Mouse (Mus musculus) CD4-positive helper T cell, adult 2 months (primary cell): ENCODE data around the gene Rftn1.
"Not testable (repeated sequence)": the region's sequence is repeated elsewhere in the genome, so short reads cannot be mapped to it uniquely, and the experiment has no call there.

Experiments
- DNase-seq: peaks from one replicate; pipeline ENCODE4 v3.0.0-alpha.2; 2012; ENCODE audit warnings: low read depth, missing footprints, low spot score

Rftn1 gene

GRCm38 (mm10) chr17:50128392-50128791 is 62.1 kb downstream of the Rftn1 start:
- no peak for DNase-seq

- no peak for DNase-seq
Measured at GRCm38 (mm10) chr17:50127045-50127813, 63.2 kb downstream of the Rftn1 start.

- no peak for DNase-seq
Measured at GRCm38 (mm10) chr17:50126545-50126944, 63.9 kb downstream of the Rftn1 start.

GRCm38 (mm10) chr17:50125900-50126299 is 64.6 kb downstream of the Rftn1 start:
- no peak for DNase-seq

- DNase-seq = peak; percentile 56
Measured at GRCm38 (mm10) chr17:50125245-50125798, 65.2 kb downstream of the Rftn1 start.

- DNase-seq = no peak
Measured at GRCm38 (mm10) chr17:50124708-50125107, 65.8 kb downstream of the Rftn1 start.

- no peak for DNase-seq
Measured at GRCm38 (mm10) chr17:50122555-50122954, 67.9 kb downstream of the Rftn1 start.

GRCm38 (mm10) chr17:50120098-50120497 is 70.4 kb downstream of the Rftn1 start:
- DNase-seq = no peak

GRCm38 (mm10) chr17:50117461-50117860 is 73.0 kb downstream of the Rftn1 start:
- DNase-seq = no peak

GRCm38 (mm10) chr17:50116980-50117379 is 73.5 kb downstream of the Rftn1 start:
- no peak for DNase-seq

- not testable (repeated sequence) for DNase-seq
Measured at GRCm38 (mm10) chr17:50116401-50116800, 74.1 kb downstream of the Rftn1 start.

- DNase-seq = not testable (repeated sequence)
Measured at GRCm38 (mm10) chr17:50115716-50116115, 74.8 kb downstream of the Rftn1 start.

- DNase-seq = no peak
Measured at GRCm38 (mm10) chr17:50114659-50115058, 75.8 kb downstream of the Rftn1 start.

GRCm38 (mm10) chr17:50110650-50111415 is 79.6 kb downstream of the Rftn1 start:
- no peak for DNase-seq

GRCm38 (mm10) chr17:50106811-50107210 is 83.7 kb downstream of the Rftn1 start:
- DNase-seq = no peak

GRCm38 (mm10) chr17:50104131-50104530 is 86.3 kb downstream of the Rftn1 start:
- no peak for DNase-seq

GRCm38 (mm10) chr17:50101416-50101815 is 89.1 kb downstream of the Rftn1 start:
- DNase-seq = no peak

- no peak for DNase-seq
Measured at GRCm38 (mm10) chr17:50100070-50100469, 90.4 kb downstream of the Rftn1 start.

- DNase-seq = no peak
Measured at GRCm38 (mm10) chr17:50099378-50099777, 91.1 kb downstream of the Rftn1 start.

- no peak for DNase-seq
Measured at GRCm38 (mm10) chr17:50098297-50098696, 92.2 kb downstream of the Rftn1 start.

- DNase-seq = no peak
Measured at GRCm38 (mm10) chr17:50097831-50098230, 92.6 kb downstream of the Rftn1 start.

- no peak for DNase-seq
Measured at GRCm38 (mm10) chr17:50096305-50096704, 94.2 kb downstream of the Rftn1 start.

- peak; percentile 19 for DNase-seq
Measured at GRCm38 (mm10) chr17:50094596-50094995, 95.9 kb downstream of the Rftn1 start.
